Mouse (Mus musculus) spleen, adult 2 months (tissue): ENCODE measurements at regions not wholly inside any gene's neighbourhood (a gene's known extent, or its start where the extent isn't known, plus 50 kb on each side); places are given as distances from the start of the nearest gene placed in this dataset.

ENCODE experiments used
- DNase-seq, 2 experiments: peaks; one replicate each; pipeline versions ENCODE4 v3.0.0 to v3.0.0-alpha.2; 2012 to 2021; ENCODE audit warnings: low spot score in 2 of 2, low read depth in 1 of 2
- H3K27ac ChIP-seq: fragments of 200-500 bp; 2 replicates; pipeline ENCODE4 v1.5.1; 2012; ENCODE audit warnings: low read length, inconsistent platforms; ENCODE audit not compliant: insufficient read depth
- H3K27me3 ChIP-seq: fragments of 200-500 bp; 2 replicates; pipeline ENCODE4 v1.6.1; 2012; ENCODE audit warnings: mild to moderate bottlenecking, moderate library complexity, low read length, inconsistent platforms; ENCODE audit not compliant: control insufficient read depth, insufficient read depth
- H3K36me3 ChIP-seq: fragments of 200-500 bp; 2 replicates; pipeline ENCODE4 v1.6.1; 2012; ENCODE audit warnings: mild to moderate bottlenecking, low read length, inconsistent platforms; ENCODE audit not compliant: control insufficient read depth, insufficient read depth
- H3K4me1 ChIP-seq: fragments of 200-500 bp; 2 replicates; pipeline ENCODE4 v1.6.1; 2011; ENCODE audit warnings: inconsistent platforms; ENCODE audit not compliant: control insufficient read depth, insufficient read depth, insufficient read length
- H3K4me3 ChIP-seq: fragments of 200-500 bp; 2 replicates; pipeline ENCODE4 v1.5.1; 2011; ENCODE audit warnings: mild to moderate bottlenecking, inconsistent platforms; ENCODE audit not compliant: insufficient read depth, insufficient read length; ENCODE audit errors: extremely low read depth
- CTCF ChIP-seq: fragments of 200-500 bp; IDR thresholded peaks from 2 replicates; pipeline ENCODE4 v1.5.1; 2011; ENCODE audit warnings: mild to moderate bottlenecking, inconsistent platforms; ENCODE audit not compliant: insufficient read depth, insufficient read length, insufficient replicate concordance; ENCODE audit errors: extremely low read depth
- POLR2A ChIP-seq: fragments of 200-500 bp; IDR thresholded peaks from 2 replicates; pipeline ENCODE4 v1.6.1; 2011; ENCODE audit warnings: low read depth, low read length, inconsistent platforms
- WGBS: fragments of 180-500 bp; shearing (Covaris S2); methylation state at CpG from one replicate; pipeline ENCODE4 v1.1.7; 2018; 5-methylcytosine and 5-hydroxymethylcytosine counted together

- Histone ChIP-seq H3K36me3 (no peaks in the 10 kb centered on the region), H3K4me3 (no peak overlapping the region)
- WGBS, result 90% methylated on average over 6 of the region's 6 CpGs
These were observed 77.2 kb upstream of the Npas2 start for GRCm38 (mm10) chr1:39116319-39116718.

GRCm38 (mm10) chr1:39122316-39123015, 71.1 kb upstream of the Npas2 start:
- 77% methylated on average over 8 of the region's 8 CpGs for WGBS
- Histone ChIP-seq H3K4me1 (no peaks in the 10 kb centered on the region), H3K27ac (no peak overlapping the region), H3K27me3 (no peaks in the 10 kb centered on the region), H3K36me3 (no peaks in the 10 kb centered on the region), H3K4me3 (no peak overlapping the region)
- TF ChIP-seq POLR2A (no peak), CTCF (no peak)
- no peak for DNase-seq

More at GRCm38 (mm10) chr1:39116319-39116718, 77.2 kb upstream of the Npas2 start:
- H3K27ac ChIP-seq, result no peak overlapping the region
- TF ChIP-seq CTCF (no peak), POLR2A (no peak)
- DNase-seq, result no peak
- no peaks in the 10 kb centered on the region for H3K27me3 ChIP-seq
- H3K4me1 ChIP-seq, result no peaks in the 10 kb centered on the region

- Histone ChIP-seq H3K36me3 (no peaks in the 10 kb centered on the region), H3K4me3 (no peak overlapping the region), H3K27ac (no peak overlapping the region), H3K27me3 (no peaks in the 10 kb centered on the region), H3K4me1 (no peaks in the 10 kb centered on the region)
- WGBS, result 71% methylated on average over 10 of the region's 10 CpGs
- no peak for DNase-seq
- TF ChIP-seq CTCF, result no peak
- no peak for TF ChIP-seq POLR2A
These were observed 70.3 kb upstream of the Npas2 start for GRCm38 (mm10) chr1:39123081-39123812.

GRCm38 (mm10) chr1:39123813-39124146, 69.8 kb upstream of the Npas2 start:
- Histone ChIP-seq H3K27me3 (no peaks in the 10 kb centered on the region), H3K36me3 (no peaks in the 10 kb centered on the region), H3K27ac (no peak overlapping the region), H3K4me1 (no peaks in the 10 kb centered on the region), H3K4me3 (no peak overlapping the region)
- no peak for DNase-seq
- TF ChIP-seq CTCF, result no peak
- TF ChIP-seq POLR2A, result no peak
- WGBS, result 83% methylated on average over 2 of the region's 2 CpGs

GRCm38 (mm10) chr1:39134521-39134920, 59.0 kb upstream of the Npas2 start:
- no peaks in the 10 kb centered on the region for H3K36me3 ChIP-seq
- no peak overlapping the region for H3K27ac ChIP-seq
- no peaks in the 10 kb centered on the region for H3K27me3 ChIP-seq
- no peaks in the 10 kb centered on the region for H3K4me1 ChIP-seq
- H3K4me3 ChIP-seq, result no peak overlapping the region
- DNase-seq, result no peak
- WGBS, result 89% methylated on average over 2 of the region's 2 CpGs
- TF ChIP-seq POLR2A, result no peak
- TF ChIP-seq CTCF, result no peak

GRCm38 (mm10) chr1:39143054-39143453, 50.5 kb upstream of the Npas2 start:
- TF ChIP-seq POLR2A (no peak), CTCF (no peak)
- no peaks in the 10 kb centered on the region for H3K36me3 ChIP-seq
- no peak overlapping the region for H3K27ac ChIP-seq
- no peaks in the 10 kb centered on the region for H3K4me1 ChIP-seq
- no peaks in the 10 kb centered on the region for H3K27me3 ChIP-seq
- H3K4me3 ChIP-seq, result no peak overlapping the region
- DNase-seq, result no peak
- 88% methylated on average over 2 of the region's 2 CpGs for WGBS

GRCm38 (mm10) chr1:39143626-39144025, 49.9 kb upstream of the Npas2 start:
- WGBS, result 90% methylated on average over 5 of the region's 5 CpGs
- DNase-seq, result no peak
- Histone ChIP-seq H3K4me1 (no peaks in the 10 kb centered on the region), H3K36me3 (no peaks in the 10 kb centered on the region), H3K27ac (no peak overlapping the region), H3K4me3 (no peak overlapping the region), H3K27me3 (no peaks in the 10 kb centered on the region)
- TF ChIP-seq POLR2A, result no peak
- TF ChIP-seq CTCF, result no peak
